Mouse (Mus musculus) frontal cortex, postnatal 10 days (tissue): Measurements from ENCODE around the gene Scgb2b11.
"Not testable (repeated sequence)": the region's sequence is repeated elsewhere in the genome, so short reads cannot be mapped to it uniquely, and the experiment has no call there.

ENCODE experiments used
- DNase-seq, 2 experiments: peaks; one replicate each; pipeline ENCODE4 v3.0.0; 2022; ENCODE audit warnings: low spot score in 2 of 2, mixed read lengths in 1 of 2

The Scgb2b11 gene

GRCm38 (mm10) chr7:32211045-32211444 lies at the start of gene Scgb2b11:
Gene Scgb2b11, minus strand, starts transcription at chr7:32211145.
- not testable (repeated sequence) for DNase-seq

DNA sequence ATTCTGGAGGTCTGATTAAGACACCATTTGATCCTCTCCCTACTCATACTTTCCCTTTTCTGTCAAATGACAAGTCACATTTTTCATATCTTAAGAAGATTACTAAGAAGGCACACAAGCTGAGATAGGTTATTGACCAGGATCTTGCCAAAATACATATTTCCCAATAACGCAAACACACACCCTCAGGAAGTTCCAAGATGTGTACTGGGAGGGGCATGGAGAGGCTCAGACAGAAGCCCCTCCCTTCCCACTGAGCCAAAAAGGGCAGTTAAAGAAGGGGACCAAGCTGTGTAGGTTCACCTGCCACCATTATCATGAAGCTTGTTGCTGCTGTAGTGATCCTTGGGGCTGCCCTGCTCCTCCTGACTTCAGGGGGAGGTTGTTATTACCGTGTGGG lies 11.6 kb upstream of the Scgb2b11 start, which contains the start of gene Scgb1b11:
Gene Scgb1b11 (plus strand): TSS at position 301 of the 400 bp plus-strand sequence.
- DNase-seq = not testable (repeated sequence)
